Mouse (Mus musculus) yolk sac, embryonic 10.5 days (tissue): ENCODE results near the gene Elavl1.
"Not testable (repeated sequence)": the region's sequence is repeated elsewhere in the genome, so short reads cannot be mapped to it uniquely, and the experiment has no call there.

Experiments used
- DNase-seq: peaks from one replicate; pipeline ENCODE4 v3.0.0-alpha.2; 2017; ENCODE audit warnings: low spot score

Gene Elavl1

GRCm38 (mm10) chr8:4258233-4258632 lies 67.0 kb downstream of the Elavl1 start:
- peak; percentile 71 for DNase-seq

DNA sequence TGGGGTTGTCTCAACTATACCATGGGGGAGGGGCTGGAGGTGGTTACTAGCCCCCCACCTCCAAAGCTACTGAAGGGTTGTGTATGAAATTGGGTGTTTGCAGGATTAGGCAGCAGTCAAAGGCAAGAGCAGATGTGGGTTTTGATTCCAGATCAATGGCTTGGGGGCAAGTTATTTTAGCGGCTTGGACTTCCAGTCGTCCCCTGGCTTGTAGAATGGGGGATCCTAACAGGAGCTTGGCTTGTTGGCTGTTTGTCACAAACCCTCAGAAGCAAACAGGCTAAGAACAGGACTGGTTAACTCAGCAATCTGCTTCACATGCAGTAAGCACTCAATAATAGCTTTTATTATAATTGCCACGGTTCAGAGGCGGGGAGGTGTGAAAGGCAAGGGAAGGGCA lies 67.9 kb downstream of the Elavl1 start:
- DNase-seq: no peak

DNA sequence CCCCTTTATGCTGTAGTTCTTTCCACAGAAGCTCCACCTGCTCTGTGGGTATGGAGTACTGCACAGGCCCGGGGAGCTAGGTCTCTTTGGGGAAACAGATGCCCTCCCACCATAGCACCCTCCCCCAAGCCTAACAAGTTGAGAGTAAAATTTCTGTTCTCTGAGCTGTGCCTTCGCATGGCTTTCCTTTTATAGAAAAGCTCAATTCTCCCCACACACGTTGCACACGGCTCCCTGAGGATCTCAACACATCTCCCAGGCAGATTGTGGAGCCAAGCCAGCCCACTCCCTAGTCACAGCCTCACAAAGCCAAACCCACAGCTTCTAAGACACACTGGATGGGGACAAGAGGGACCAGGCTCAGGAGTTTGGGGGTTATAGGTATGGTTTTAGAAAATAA lies 68.3 kb downstream of the Elavl1 start:
- no peak for DNase-seq

- DNase-seq: not testable (repeated sequence)
These were observed 69.7 kb downstream of the Elavl1 start for GRCm38 (mm10) chr8:4255471-4255870.

DNA sequence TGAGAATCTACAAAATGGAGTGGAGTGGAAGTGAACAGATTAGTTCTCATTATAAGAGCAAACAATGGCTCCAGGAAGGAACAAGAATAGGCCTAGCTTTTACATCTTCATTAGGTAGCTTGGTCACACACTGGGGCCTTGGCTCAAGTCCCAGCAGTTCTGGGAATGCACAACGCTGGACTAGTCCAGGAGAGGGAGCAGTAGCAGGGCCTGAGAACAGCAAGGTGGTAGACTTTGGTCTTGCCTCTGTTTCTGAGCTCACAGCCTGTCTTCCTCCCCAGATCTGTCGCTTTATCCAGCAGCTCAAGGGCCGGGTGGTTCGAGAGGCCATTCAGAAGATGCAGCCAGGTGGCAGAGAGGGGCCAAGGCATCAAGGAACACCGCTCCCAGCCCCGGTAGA lies 71.2 kb downstream of the Elavl1 start:
- no peak for DNase-seq

GRCm38 (mm10) chr8:4252934-4253841 lies 72.0 kb downstream of the Elavl1 start, which contains the start of gene Snapc2:
Gene Snapc2, plus strand, starts transcription at chr8:4253080.
- peak; percentile 96 for DNase-seq

DNA sequence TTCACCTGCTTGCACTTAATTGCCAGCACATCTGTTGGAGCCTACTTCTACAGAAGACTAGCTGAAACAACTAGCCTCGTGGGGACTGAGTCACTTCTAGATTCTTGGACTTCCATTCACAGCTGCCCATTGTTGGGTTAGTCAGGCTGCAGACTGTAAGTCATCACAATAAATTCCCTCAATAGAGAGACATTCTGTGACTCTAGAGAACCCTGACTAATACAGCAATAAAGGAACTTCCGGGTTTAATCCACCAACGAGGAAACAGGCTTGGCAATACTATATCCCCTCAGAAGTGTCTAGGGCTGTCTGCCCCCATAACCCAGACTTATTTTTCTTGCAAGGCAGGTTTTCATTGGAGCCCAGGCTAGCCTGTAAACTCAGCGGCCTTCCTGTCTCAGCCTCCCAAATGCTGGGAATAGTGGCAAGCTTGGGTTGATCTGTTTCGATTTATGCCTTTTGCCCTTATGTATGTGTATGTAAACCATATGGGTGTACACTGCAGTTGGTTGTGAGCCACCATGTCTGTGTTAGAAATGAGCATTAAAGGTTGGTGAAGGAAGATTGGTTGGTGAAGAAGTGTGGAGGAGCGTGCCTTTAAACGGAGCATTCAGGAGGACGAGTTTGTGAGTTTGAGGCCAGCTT lies 73.0 kb downstream of the Elavl1 start:
- no peak for DNase-seq

- peak; percentile 68 for DNase-seq
These were observed 74.8 kb downstream of the Elavl1 start for GRCm38 (mm10) chr8:4250306-4250970.

DNA sequence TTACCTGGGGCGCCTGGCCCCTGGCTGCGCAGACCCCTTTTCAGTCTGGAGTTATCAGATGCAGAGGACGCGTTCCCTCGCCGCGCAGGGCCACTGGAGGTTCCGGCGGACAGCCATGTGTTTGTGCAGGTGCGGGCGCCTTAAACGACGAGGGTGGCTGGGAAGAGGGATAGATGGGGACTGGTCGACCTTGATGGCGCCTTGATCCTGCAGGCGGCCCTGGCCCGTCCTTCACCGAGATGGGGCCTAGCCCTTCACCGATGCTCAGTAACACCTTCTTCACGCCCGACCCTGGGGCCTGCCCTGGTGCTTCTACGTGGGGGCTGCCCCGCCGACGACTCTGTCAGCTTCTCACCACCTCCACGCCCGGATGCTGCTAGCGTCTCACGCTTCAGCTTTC lies 76.0 kb downstream of the Elavl1 start:
- DNase-seq: no peak

- DNase-seq: no peak
These were observed 77.2 kb downstream of the Elavl1 start, which contains the start of gene Tgfbr3l for GRCm38 (mm10) chr8:4247951-4248540. Gene Tgfbr3l, plus strand, starts transcription at chr8:4248214.

- DNase-seq: no peak
These were observed 78.0 kb downstream of the Elavl1 start for GRCm38 (mm10) chr8:4247241-4247640.

DNA sequence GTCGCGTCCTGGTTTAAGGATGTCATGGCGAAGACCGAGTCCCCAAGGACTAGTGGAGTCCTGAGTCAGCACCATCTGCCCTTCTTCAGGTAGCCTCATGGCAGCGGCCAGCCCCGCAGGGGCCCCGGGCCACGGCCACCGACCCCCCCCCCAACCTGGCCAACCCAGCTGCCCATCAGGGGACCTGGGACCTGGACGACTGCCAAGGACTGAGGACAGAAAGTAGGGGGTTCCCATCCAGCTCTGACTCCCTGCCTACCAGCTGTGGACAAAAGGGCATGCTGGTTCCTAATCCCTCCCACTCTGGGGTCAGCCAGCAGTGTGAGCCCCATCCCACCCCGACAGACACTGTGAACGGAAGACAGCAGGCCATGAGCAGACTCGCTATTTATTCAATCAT lies 79.5 kb downstream of the Elavl1 start:
- DNase-seq: no peak

DNA sequence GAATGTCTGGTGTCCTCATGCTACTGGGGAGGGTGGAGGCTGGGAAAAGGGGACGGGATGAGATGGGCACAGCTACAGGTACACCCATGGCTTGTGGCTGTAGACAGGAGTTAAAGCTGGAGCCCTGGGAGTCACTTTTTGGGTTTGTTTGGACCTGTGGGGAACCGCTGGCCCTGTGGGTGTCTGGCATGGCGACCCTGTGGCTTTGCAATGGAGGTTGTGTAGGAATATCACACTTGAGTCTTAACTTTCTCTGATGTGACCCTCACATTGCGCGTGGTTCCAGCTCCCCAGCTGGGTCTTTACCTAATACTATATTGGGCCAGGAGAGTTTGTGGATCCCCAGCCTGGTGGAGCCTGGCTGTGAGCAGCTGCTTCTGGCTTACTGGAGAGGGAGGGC lies 80.2 kb downstream of the Elavl1 start:
- no peak for DNase-seq

- no peak for DNase-seq
These were observed 85.9 kb downstream of the Elavl1 start for GRCm38 (mm10) chr8:4239193-4239890.

- DNase-seq: peak; percentile 99
These were observed 86.6 kb downstream of the Elavl1 start, which contains the start of the genes Map2k7 and Gm49320 for GRCm38 (mm10) chr8:4238434-4239192. Gene Map2k7, plus strand, starts transcription at chr8:4238740. Gene Gm49320, plus strand, starts transcription at chr8:4238865.

DNA sequence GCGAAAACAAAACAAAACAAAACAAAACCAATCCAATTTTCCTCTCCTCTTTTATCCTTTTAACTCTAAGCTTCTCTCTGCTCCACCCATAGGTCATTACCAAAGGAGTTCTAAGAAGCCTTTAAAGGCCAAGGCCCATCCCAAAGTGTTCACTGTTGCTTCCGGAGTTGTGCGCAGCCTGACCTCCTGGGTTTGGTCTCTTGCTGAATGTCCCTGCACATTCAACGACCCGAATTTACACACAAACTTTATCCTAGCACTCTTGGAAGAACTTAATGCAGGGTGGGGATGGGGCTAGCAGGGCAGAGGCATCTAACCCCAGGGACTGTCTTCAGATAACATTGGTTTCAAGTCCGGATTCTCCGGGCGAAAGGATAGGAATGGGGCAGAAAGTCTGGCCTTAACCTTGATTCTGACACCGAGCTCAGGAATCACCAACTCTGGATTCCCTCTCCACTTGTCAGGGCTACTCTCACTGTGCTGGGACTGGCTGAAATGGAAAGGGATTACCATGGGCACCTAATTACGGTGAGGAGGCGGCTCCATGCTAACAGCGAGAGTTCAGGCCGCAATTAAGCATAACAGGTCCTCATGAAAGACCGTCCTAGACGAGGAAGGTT lies 87.3 kb downstream of the Elavl1 start:
- peak; percentile 58 for DNase-seq
